Mouse (Mus musculus): ENCODE measurements around the gene Cbx7. TPM values are rescaled to one million over a fixed set of nuclear protein-coding genes. Genes with fewer than 3 reads are reported as not detected.

The Cbx7 gene
- polyA plus RNA-seq, 1 experiment from 2014 or later, result 3.2 TPM

DNA sequence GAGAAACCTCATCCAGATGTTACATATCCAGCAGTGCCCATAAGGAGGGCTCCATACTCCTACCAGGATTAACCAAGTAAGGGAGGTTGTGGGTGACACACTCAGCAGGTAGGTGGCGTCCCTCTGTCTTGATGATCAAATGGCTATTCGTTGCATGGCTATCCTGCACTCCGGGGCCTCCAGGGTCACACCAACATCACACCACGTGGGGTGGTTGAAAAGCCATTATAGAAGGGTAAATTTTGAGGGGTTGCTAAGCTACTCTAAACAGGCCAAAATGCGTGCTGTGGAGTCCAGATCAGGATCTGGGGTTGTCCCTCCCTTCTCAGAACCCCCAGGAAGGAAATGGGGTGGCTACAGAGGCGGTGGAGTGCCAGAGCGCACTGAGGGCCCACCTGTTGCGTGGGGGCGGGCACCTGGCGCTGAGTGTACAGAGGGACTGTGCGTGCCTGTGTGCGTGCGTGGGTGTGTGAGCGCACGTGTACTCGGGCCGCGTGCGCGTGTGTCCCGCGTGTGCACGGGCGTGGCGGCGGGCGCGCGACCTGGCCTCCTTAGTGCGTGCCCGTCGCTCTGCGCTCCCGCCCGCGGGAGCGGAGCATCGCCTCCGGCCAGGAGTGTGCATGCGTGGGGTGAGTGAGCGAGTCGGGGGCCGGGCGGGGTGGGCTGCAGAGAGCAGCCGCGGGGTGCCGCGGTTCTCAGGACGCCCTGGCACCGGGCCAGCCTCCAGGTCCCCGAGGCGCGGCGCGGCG is 41.0 kb upstream of the Cbx7 start:
- Histone ChIP-seq H3K27ac (0 out of 2 replicates have a peak overlapping the region, but pooled peaks have one; percentile 14), H3K4me2 (replicated peaks) (peak overlapping the region; percentile 92), H3K27me3 (peaks cover 70% of the 10 kb centered on the region), H3K9me3 (no peaks in the 10 kb centered on the region), H3K4me3 (peak overlapping the region; percentile 53), H3K36me3 (no peaks in the 10 kb centered on the region), H3K9ac (peak overlapping the region; percentile 56), H3K4me1 (peaks cover 32% of the 10 kb centered on the region)
- no peak for ATAC-seq (ENCODE audit: insufficient number of reproducible peaks, insufficient read depth, low FRiP score, low TSS enrichment)
- WGBS, result 2% methylated on average over 56 of the region's 56 CpGs

DNA sequence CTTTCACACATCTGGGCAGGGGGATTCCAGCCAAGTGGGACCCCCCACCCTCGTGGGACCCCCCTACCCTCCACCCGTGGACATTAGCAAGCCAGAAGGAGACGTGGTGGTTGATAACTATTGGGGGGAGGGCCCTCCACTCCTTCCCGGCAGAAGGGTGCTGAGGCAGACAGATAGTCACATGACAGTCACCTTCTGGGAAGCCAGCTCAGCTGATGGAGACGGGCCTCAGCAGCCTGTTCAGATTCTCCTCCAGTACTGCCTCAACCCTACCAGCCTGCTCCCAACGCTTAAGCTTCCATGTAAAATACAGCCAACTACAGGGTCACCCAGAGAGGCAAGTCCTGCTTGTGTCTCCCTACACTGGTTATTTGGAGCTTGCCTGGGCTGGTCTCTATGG is 40.3 kb upstream of the Cbx7 start:
- Histone ChIP-seq H3K36me3 (no peaks in the 10 kb centered on the region), H3K4me2 (replicated peaks) (0 out of 2 replicates have a peak overlapping the region, but pooled peaks have one; percentile 92), H3K9ac (no peak overlapping the region), H3K27ac (no peak overlapping the region), H3K4me3 (no peak overlapping the region; the same call in 1 of the 2 replicates), H3K9me3 (no peaks in the 10 kb centered on the region), H3K27me3 (peaks cover 63% of the 10 kb centered on the region), H3K4me1 (peaks cover 32% of the 10 kb centered on the region)
- no peak for ATAC-seq (ENCODE audit: insufficient number of reproducible peaks, insufficient read depth, low FRiP score, low TSS enrichment)
- WGBS, result 39% methylated on average over 6 of the region's 6 CpGs

DNA sequence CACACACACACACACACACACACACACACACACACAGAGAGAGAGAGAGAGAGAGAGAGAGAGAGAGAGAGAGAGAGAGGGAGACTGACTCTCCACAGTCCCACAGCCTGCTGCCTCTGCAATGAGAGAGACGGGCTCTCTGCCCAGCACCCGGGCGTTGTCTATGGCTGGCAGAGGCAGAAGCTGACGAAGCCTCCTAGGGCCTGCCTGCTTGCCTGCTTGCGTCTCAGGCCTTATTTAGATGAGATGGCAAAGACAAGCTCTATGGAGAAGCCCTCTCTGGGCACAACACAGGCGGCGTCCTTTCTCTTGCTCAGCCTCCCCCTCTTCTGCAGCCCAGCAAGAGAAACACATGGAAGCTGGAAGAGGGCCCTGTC is 39.3 kb upstream of the Cbx7 start:
- no peak overlapping the region for H3K4me3 ChIP-seq
- H3K4me1 ChIP-seq, result peaks cover 34% of the 10 kb centered on the region
- no peak overlapping the region for H3K27ac ChIP-seq
- no peak overlapping the region for H3K4me2 ChIP-seq (replicated peaks)
- no peaks in the 10 kb centered on the region for H3K9me3 ChIP-seq
- WGBS, result 44% methylated on average over 7 of the region's 7 CpGs
- no peak for ATAC-seq (ENCODE audit: insufficient number of reproducible peaks, insufficient read depth, low FRiP score, low TSS enrichment)
- H3K9ac ChIP-seq, result 0 out of 2 replicates have a peak overlapping the region, but pooled peaks have one; percentile 11
- no peaks in the 10 kb centered on the region for H3K36me3 ChIP-seq
- H3K27me3 ChIP-seq, result peaks cover 53% of the 10 kb centered on the region

DNA sequence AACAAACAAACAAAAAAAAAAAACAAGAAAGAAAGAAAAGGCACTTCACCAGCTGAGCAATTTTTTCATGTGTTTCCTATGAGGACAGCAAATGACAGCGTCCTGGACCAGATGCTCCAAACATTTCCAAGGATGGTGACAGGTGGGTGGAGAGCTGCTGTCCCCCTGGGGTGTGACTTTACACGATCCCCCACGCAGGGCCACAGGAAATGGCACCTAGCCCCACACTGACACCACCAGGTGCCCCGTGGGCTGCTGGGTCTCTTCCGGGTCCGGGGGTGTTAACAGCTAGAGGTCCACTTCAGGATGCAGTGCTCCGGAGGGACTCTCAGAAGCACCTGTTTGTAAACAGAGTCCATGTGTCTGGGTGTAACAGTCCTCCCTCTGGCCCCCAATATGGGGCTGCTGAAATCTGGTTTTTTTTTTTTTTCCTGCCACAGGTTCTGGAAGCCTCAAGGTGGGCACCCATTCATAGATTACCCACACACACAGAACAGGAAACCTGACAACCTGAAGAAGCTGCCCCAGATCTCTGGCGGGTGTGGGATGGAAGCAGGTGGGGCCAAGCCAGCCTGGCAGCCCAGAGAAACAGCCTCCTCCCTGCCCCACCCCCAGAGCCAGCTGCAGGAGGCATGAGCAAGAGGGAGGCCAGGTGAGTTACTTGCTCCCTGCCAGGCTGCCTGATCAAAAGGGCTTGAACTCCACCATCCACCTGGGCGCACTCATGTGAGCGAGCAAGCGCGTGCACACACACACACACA is 38.7 kb upstream of the Cbx7 start:
- no peak overlapping the region for H3K4me3 ChIP-seq
- H3K9me3 ChIP-seq, result no peaks in the 10 kb centered on the region
- H3K9ac ChIP-seq, result no peak overlapping the region
- 43% methylated on average over 10 of the region's 12 CpGs for WGBS
- peaks cover 47% of the 10 kb centered on the region for H3K27me3 ChIP-seq
- H3K4me1 ChIP-seq, result peaks cover 34% of the 10 kb centered on the region
- ATAC-seq (ENCODE audit: insufficient number of reproducible peaks, insufficient read depth, low FRiP score, low TSS enrichment), result no peak
- H3K4me2 ChIP-seq (replicated peaks), result no peak overlapping the region
- H3K36me3 ChIP-seq, result no peaks in the 10 kb centered on the region
- H3K27ac ChIP-seq, result no peak overlapping the region

DNA sequence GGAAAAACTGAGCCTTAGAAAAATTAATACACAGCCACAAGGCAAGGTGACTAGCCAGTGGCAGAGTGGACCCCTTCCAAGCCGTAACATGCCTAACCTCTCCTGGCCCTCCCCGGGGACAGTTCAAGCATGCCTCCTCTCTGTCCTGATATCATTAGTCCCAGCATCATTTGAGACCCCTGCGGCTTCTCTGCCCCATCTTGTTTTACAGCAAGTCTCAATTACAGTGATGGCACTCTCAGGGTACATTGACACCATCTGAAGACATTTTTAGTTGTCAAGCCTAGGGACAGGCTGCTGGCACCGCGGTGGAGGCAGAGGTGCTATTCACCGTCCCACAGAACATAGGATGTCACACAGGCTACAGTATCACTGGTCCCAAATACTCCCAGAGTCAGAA is 37.5 kb upstream of the Cbx7 start:
- H3K27me3 ChIP-seq, result peaks cover 35% of the 10 kb centered on the region
- no peak for ATAC-seq (ENCODE audit: insufficient number of reproducible peaks, insufficient read depth, low FRiP score, low TSS enrichment)

DNA sequence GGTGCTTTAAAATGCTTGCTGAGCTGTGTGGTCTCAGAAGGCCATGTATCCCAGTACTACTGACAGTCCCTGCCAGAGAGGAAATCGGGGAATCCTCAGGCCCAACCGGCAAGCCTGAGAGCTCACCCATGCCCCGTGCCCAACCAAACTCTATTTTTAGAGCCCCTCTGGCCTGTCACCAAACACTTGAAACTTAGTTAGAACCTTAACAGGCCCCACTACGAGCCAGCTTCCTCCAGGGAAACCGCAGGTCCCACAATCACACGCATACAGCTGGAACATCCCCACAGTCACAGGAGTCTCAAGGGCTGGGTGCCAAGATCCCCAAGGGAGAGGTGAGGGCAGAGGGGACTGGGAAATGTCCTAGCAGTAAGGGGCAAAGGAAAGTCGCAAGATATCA is 35.2 kb upstream of the Cbx7 start:
- Histone ChIP-seq H3K27ac (no peak overlapping the region), H3K4me1 (peaks cover 9% of the 10 kb centered on the region; the same call in 1 of the 2 replicates), H3K36me3 (no peaks in the 10 kb centered on the region), H3K27me3 (peaks cover 12% of the 10 kb centered on the region), H3K9me3 (no peaks in the 10 kb centered on the region), H3K4me3 (no peak overlapping the region), H3K9ac (no peak overlapping the region), H3K4me2 (replicated peaks) (no peak overlapping the region)
- WGBS, result 85% methylated on average over 7 of the region's 7 CpGs
- no peak for ATAC-seq (ENCODE audit: insufficient number of reproducible peaks, insufficient read depth, low FRiP score, low TSS enrichment)

More for the DNA sequence above, 37.5 kb upstream of the Cbx7 start:
- no peak overlapping the region for H3K4me3 ChIP-seq
- no peaks in the 10 kb centered on the region for H3K9me3 ChIP-seq
- H3K27ac ChIP-seq, result no peak overlapping the region
- no peak overlapping the region for H3K9ac ChIP-seq
- peaks cover 24% of the 10 kb centered on the region for H3K4me1 ChIP-seq
- 84% methylated on average over 6 of the region's 6 CpGs for WGBS
- H3K4me2 ChIP-seq (replicated peaks), result no peak overlapping the region
- H3K36me3 ChIP-seq, result no peaks in the 10 kb centered on the region

DNA sequence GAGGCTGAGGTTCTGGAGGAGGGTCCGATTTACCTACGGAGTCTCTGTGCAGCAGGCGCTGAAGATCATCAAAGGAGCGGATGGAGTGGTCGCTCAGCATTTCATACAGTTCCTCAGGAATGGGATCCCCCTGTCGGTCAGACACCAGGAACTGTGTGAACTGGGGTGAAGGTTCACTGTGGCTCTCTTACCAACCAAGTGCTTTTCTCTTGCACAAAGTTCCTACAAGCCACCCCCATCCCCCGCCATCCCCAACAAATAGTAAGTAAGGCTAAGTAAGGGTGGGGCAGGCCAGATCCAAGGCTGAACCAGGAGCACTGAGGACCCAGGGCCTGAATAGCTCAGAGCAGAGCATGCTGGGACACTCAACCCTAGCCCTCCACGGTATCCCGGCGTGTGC is 34.5 kb upstream of the Cbx7 start:
- peaks cover 13% of the 10 kb centered on the region for H3K4me1 ChIP-seq
- no peaks in the 10 kb centered on the region for H3K9me3 ChIP-seq
- H3K9ac ChIP-seq, result no peak overlapping the region
- ATAC-seq (ENCODE audit: insufficient number of reproducible peaks, insufficient read depth, low FRiP score, low TSS enrichment), result no peak
- H3K4me2 ChIP-seq (replicated peaks), result no peak overlapping the region
- peaks cover 5% of the 10 kb centered on the region for H3K27me3 ChIP-seq
- WGBS, result 78% methylated on average over 10 of the region's 10 CpGs
- H3K4me3 ChIP-seq, result no peak overlapping the region
- no peaks in the 10 kb centered on the region for H3K36me3 ChIP-seq
- peak overlapping the region; percentile 33; the same call in 1 of the 2 replicates for H3K27ac ChIP-seq

DNA sequence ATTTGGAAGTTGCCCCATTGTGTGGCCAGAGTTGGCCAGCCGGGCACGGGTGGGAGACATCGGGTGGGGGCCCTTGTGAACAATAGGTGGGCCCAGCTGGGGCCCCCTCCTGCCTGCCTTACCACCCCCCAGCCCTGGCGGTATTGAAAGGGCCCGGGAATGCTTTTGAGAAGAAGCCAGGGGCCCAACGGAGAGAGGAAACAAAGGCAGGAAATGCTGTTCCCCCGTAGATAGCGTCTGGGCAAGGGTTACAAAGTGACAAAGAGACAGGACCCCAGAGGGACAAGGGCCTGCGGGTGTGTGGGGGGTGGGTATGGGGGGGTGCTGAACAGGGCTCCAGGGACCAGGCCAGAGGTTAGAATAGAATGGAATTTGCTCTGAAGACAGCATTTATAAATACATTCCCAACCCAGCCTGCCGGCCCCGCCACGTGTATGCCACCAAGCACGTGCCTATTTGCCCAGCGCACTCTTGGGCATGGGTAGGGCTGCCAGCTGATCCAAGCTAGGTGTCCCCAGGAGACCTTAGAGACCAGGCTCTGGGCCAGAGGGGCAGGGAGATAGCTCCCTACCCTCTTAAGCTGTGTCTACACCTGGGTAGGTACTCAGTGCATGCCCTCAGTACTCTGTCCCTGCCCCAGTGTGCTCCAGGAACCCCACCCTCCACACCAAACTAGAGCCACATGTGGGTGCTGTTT is 33.9 kb upstream of the Cbx7 start:
- Histone ChIP-seq H3K9ac (no peak overlapping the region; the same call in 1 of the 2 replicates), H3K9me3 (no peaks in the 10 kb centered on the region), H3K27ac (peak overlapping the region; percentile 33; the same call in 1 of the 2 replicates), H3K4me1 (peaks cover 14% of the 10 kb centered on the region), H3K27me3 (no peaks in the 10 kb centered on the region; the same call in 1 of the 2 replicates), H3K36me3 (no peaks in the 10 kb centered on the region), H3K4me2 (replicated peaks) (no peak overlapping the region), H3K4me3 (no peak overlapping the region)
- 29% methylated on average over 14 of the region's 14 CpGs for WGBS
- no peak for ATAC-seq (ENCODE audit: insufficient number of reproducible peaks, insufficient read depth, low FRiP score, low TSS enrichment)

DNA sequence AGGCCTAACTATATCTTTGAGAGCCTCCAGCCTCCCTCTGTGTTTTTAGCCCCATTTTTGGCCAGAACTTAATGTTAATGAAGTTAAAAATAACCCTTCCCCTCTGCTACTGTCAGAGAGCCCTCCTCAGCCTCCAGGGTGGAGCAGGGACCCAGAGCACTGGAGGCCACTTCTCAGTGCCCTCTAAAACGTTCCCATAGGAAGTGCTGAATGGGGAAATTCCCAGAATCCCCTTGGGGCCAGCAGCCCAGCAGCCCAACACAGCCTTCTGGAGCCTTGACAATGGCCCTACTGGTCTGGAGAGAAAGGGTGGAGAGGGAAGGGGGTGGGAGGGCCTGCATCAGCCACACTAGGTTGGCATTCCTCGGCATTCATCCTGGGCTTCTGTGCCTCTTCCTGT is 32.7 kb upstream of the Cbx7 start:
- Histone ChIP-seq H3K4me2 (replicated peaks) (no peak overlapping the region), H3K27ac (no peak overlapping the region)

DNA sequence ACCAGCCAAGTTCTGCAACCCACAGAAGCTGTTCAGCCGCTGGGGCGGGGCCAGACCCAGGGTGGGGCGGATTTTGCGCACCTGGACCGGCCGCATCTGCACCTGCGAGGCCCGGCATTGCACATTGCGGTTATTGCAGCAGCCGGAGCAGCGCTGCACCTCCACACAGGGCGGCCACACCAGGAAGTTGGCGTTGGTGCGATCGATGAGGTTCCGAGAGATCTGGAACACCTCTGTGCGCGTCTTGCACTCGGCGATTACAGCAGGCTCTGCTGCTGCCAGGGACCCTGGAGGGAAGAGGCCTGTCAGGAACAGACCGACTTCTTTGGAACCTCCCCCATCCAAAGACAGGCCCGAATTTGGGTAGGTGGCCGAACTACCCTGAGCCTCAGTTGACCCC is 30.7 kb upstream of the Cbx7 start:
- no peaks in the 10 kb centered on the region for H3K9me3 ChIP-seq
- H3K27me3 ChIP-seq, result no peaks in the 10 kb centered on the region
- H3K4me2 ChIP-seq (replicated peaks), result no peak overlapping the region
- 88% methylated on average over 23 of the region's 23 CpGs for WGBS
- H3K36me3 ChIP-seq, result no peaks in the 10 kb centered on the region
- no peak overlapping the region for H3K9ac ChIP-seq
- no peak overlapping the region for H3K4me3 ChIP-seq
- no peak for ATAC-seq (ENCODE audit: insufficient number of reproducible peaks, insufficient read depth, low FRiP score, low TSS enrichment)
- H3K4me1 ChIP-seq, result peaks cover 14% of the 10 kb centered on the region
- no peak overlapping the region for H3K27ac ChIP-seq

More for the DNA sequence above, 32.7 kb upstream of the Cbx7 start:
- 39% methylated on average over 2 of the region's 2 CpGs for WGBS
- Histone ChIP-seq H3K9me3 (no peaks in the 10 kb centered on the region), H3K36me3 (no peaks in the 10 kb centered on the region), H3K27me3 (no peaks in the 10 kb centered on the region), H3K9ac (no peak overlapping the region), H3K4me1 (peaks cover 14% of the 10 kb centered on the region), H3K4me3 (no peak overlapping the region)
- ATAC-seq (ENCODE audit: insufficient number of reproducible peaks, insufficient read depth, low FRiP score, low TSS enrichment), result no peak

DNA sequence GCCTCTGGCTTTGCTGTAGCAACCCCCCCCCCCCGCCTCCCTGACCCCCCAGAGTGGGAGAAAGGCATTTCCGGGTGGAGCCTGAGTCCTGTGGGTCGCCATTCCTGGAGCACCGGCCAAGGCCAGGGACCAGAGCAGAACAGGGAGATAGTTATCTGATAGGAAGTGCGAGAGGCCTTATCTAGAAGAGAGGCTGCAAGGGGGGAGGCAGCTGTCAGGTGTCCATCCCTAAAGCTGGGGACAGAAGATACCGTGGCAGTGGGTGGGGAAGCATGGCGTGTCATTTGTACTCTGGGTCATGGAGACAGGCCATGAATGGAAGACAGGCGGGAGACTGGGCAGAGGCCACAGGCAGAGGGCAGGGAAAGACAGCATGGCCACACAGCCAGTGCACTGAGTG is 29.8 kb upstream of the Cbx7 start:
- H3K4me1 ChIP-seq, result peaks cover 14% of the 10 kb centered on the region
- 46% methylated on average over 8 of the region's 8 CpGs for WGBS
- no peak overlapping the region for H3K4me3 ChIP-seq
- H3K4me2 ChIP-seq (replicated peaks), result no peak overlapping the region
- no peak overlapping the region for H3K9ac ChIP-seq
- no peaks in the 10 kb centered on the region for H3K9me3 ChIP-seq
- no peaks in the 10 kb centered on the region for H3K36me3 ChIP-seq
- H3K27me3 ChIP-seq, result no peaks in the 10 kb centered on the region
- no peak for ATAC-seq (ENCODE audit: insufficient number of reproducible peaks, insufficient read depth, low FRiP score, low TSS enrichment)
- H3K27ac ChIP-seq, result no peak overlapping the region
